Comparison of ENCODE assay signal across 9 mouse cellular contexts in the genomic region with DNA sequence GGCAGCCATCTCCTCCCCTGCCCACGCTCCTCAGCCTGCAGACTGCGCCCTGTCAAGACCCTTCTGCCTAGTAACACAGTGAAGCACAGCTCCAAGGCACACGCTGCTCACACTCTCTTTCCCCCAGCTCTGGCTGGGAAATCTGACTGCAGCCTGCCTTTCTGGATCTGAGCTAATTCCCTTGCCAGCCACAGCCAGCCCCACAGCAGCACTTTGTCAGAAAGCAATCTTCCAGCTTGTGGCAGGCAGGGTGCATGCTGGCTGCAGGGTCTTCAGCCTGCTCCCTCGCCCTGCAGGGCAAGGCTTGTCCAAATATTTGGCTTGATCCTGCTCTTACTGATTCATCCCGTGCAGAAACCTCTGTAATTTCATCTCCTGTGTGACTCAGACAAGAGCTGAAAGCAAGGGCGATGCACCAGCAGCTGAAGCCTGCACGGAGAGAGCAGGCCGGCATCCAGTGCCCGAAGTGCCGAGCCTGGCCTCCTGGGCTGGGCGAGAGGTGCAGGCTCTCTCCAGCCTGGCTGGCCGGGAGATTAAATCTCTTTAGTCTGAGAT.
DNase-seq lines count a peak whose midpoint lies in the region; ATAC-seq lines count a peak whose summit lies in the region.
"Had no signal": no experiment of that assay in that cellular context is flagged by ENCODE, and none has a peak within 500 bp of the region (broad histone marks: within the 10 kb centered on the region; RNA-seq: fewer than 3 reads in every experiment).

No protein-coding gene starts in this region.

- no peak overlapping the region for H3K4me3 ChIP-seq in heart, embryonic 11.5 days (ENCODE audit: low read depth, low read length)
- H3K4me3 ChIP-seq in embryonic facial prominence, embryonic 12.5 days: no peak overlapping the region
- H3K4me3 ChIP-seq in hindbrain, embryonic 12.5 days: no peak overlapping the region
- H3K4me3 ChIP-seq in stomach, embryonic 14.5 days (ENCODE audit: low read depth, low read length): no peak overlapping the region
- H3K4me3 ChIP-seq: liver, embryonic 15.5 days had no signal

- no peak for DNase-seq in heart, postnatal 36 days
- peak; percentile 73 for DNase-seq in Muller cell, postnatal 12 days (ENCODE audit: inconsistent ontology term)
- DNase-seq in lung, postnatal 10 days: peak; percentile 40
- no peak for DNase-seq in ovary, postnatal 36 days (ENCODE audit: low spot score)

- H3K36me3 ChIP-seq in heart, embryonic 11.5 days (ENCODE audit: control insufficient read depth, insufficient read depth, low read length): no peaks in the 10 kb centered on the region
- no peaks in the 10 kb centered on the region for H3K36me3 ChIP-seq in embryonic facial prominence, embryonic 12.5 days
- H3K36me3 ChIP-seq in hindbrain, embryonic 12.5 days: no peaks in the 10 kb centered on the region
- no peaks in the 10 kb centered on the region for H3K36me3 ChIP-seq in stomach, embryonic 14.5 days (ENCODE audit: control insufficient read depth, insufficient read depth, low read length)
- H3K36me3 ChIP-seq: liver, embryonic 15.5 days had no signal

- peak overlapping the region; percentile 54 for H3K9ac ChIP-seq in heart, embryonic 11.5 days (ENCODE audit: low read depth, low read length)
- H3K9ac ChIP-seq in embryonic facial prominence, embryonic 12.5 days: no peak overlapping the region
- no peak overlapping the region for H3K9ac ChIP-seq in hindbrain, embryonic 12.5 days
- H3K9ac ChIP-seq in stomach, embryonic 14.5 days (replicated peaks; ENCODE audit: low read depth, low read length): no peak overlapping the region
- H3K9ac ChIP-seq: liver, embryonic 15.5 days had no signal

- peaks cover 42% of the 10 kb centered on the region for H3K4me1 ChIP-seq in heart, embryonic 11.5 days (ENCODE audit: control insufficient read depth, insufficient read depth, low read length)
- peaks cover 44% of the 10 kb centered on the region for H3K4me1 ChIP-seq in embryonic facial prominence, embryonic 12.5 days
- peaks cover 45% of the 10 kb centered on the region for H3K4me1 ChIP-seq in hindbrain, embryonic 12.5 days
- peaks cover 26% of the 10 kb centered on the region for H3K4me1 ChIP-seq in stomach, embryonic 14.5 days (ENCODE audit: control insufficient read depth, insufficient read depth, low read length)

- WGBS in heart, embryonic 11.5 days (ENCODE audit: insufficient replicate concordance): 38% methylated on average over 12 of the region's 12 CpGs
- WGBS in embryonic facial prominence, embryonic 12.5 days: 31% methylated on average over 12 of the region's 12 CpGs
- WGBS in hindbrain, embryonic 12.5 days: 30% methylated on average over 12 of the region's 12 CpGs
- WGBS in stomach, embryonic 14.5 days: 9% methylated on average over 12 of the region's 12 CpGs

- intact Hi-C loops in heart, postnatal 36 days (cut with DNase I): no loop called here

- peak overlapping the region; percentile 42 for H3K4me2 ChIP-seq in heart, embryonic 11.5 days
- H3K4me2 ChIP-seq in embryonic facial prominence, embryonic 12.5 days (replicated peaks): peak overlapping the region; percentile 15
- H3K4me2 ChIP-seq in hindbrain, embryonic 12.5 days (replicated peaks): peak overlapping the region; percentile 15
- peak overlapping the region; percentile 17 for H3K4me2 ChIP-seq in stomach, embryonic 14.5 days (replicated peaks; ENCODE audit: low read depth, low read length)
- H3K4me2 ChIP-seq: liver, embryonic 15.5 days had no signal

- no peak; the same call in 1 of the 2 replicates for ATAC-seq in heart, embryonic 11.5 days (replicated peaks; ENCODE audit: insufficient number of reproducible peaks, low FRiP score, low TSS enrichment)
- ATAC-seq in embryonic facial prominence, embryonic 12.5 days (ENCODE audit: insufficient number of reproducible peaks, insufficient read depth, low FRiP score, low TSS enrichment): no peak; the same call in 1 of the 2 replicates
- peak; percentile 55 for ATAC-seq in hindbrain, embryonic 12.5 days (ENCODE audit: low FRiP score)
- ATAC-seq in stomach, embryonic 14.5 days (ENCODE audit: insufficient number of reproducible peaks, insufficient read depth, low FRiP score, low read depth): peak; percentile 54; the same call in 1 of the 2 replicates

- peak overlapping the region; percentile 43 for H3K27ac ChIP-seq in heart, embryonic 11.5 days (ENCODE audit: low read depth, low read length)
- peak overlapping the region; percentile 83 for H3K27ac ChIP-seq in embryonic facial prominence, embryonic 12.5 days
- H3K27ac ChIP-seq in hindbrain, embryonic 12.5 days: peak overlapping the region; percentile 79
- peak overlapping the region; percentile 80 for H3K27ac ChIP-seq in stomach, embryonic 14.5 days (ENCODE audit: low read length)
- H3K27ac ChIP-seq: liver, embryonic 15.5 days had no signal

- H3K9me3 ChIP-seq in heart, embryonic 11.5 days (replicated peaks; ENCODE audit: control insufficient read depth, low read length): no peaks in the 10 kb centered on the region
- no peaks in the 10 kb centered on the region for H3K9me3 ChIP-seq in embryonic facial prominence, embryonic 12.5 days
- H3K9me3 ChIP-seq in hindbrain, embryonic 12.5 days (replicated peaks): no peaks in the 10 kb centered on the region
- H3K9me3 ChIP-seq in stomach, embryonic 14.5 days (ENCODE audit: control insufficient read depth, low read depth, low read length): no peaks in the 10 kb centered on the region
- H3K9me3 ChIP-seq: liver, embryonic 15.5 days had no signal

- H3K27me3 ChIP-seq in heart, embryonic 11.5 days (ENCODE audit: control insufficient read depth, insufficient read depth, low read length): no peaks in the 10 kb centered on the region
- H3K27me3 ChIP-seq in embryonic facial prominence, embryonic 12.5 days: no peaks in the 10 kb centered on the region
- H3K27me3 ChIP-seq in hindbrain, embryonic 12.5 days: no peaks in the 10 kb centered on the region
- H3K27me3 ChIP-seq in stomach, embryonic 14.5 days (ENCODE audit: control insufficient read depth, insufficient read depth, low read length): no peaks in the 10 kb centered on the region
- H3K27me3 ChIP-seq: liver, embryonic 15.5 days had no signal

Comparison
In these comparisons a context has a peak if more than half of its experiments do, and no peak if none do; other contexts are left out.
1. ATAC-seq: peak in hindbrain, embryonic 12.5 days (single experiment) and stomach, embryonic 14.5 days (single experiment); none in heart, embryonic 11.5 days (single experiment) and embryonic facial prominence, embryonic 12.5 days (single experiment).
2. DNase-seq: peak in Muller cell, postnatal 12 days (single experiment) and lung, postnatal 10 days (single experiment); none in heart, postnatal 36 days (0 of 2) and ovary, postnatal 36 days (single experiment).
3. Peak in every context shown above with its lines, with median percentiles within 50 percentile points of each other: H3K27ac ChIP-seq and H3K4me2 ChIP-seq.